Mouse (Mus musculus): ENCODE measurements around the gene Comp. TPM values are rescaled to one million over a fixed set of nuclear protein-coding genes. Genes with fewer than 3 reads are reported as not detected.

Gene Comp
- total and polyA plus RNA-seq, 2 experiments = not detected

DNA sequence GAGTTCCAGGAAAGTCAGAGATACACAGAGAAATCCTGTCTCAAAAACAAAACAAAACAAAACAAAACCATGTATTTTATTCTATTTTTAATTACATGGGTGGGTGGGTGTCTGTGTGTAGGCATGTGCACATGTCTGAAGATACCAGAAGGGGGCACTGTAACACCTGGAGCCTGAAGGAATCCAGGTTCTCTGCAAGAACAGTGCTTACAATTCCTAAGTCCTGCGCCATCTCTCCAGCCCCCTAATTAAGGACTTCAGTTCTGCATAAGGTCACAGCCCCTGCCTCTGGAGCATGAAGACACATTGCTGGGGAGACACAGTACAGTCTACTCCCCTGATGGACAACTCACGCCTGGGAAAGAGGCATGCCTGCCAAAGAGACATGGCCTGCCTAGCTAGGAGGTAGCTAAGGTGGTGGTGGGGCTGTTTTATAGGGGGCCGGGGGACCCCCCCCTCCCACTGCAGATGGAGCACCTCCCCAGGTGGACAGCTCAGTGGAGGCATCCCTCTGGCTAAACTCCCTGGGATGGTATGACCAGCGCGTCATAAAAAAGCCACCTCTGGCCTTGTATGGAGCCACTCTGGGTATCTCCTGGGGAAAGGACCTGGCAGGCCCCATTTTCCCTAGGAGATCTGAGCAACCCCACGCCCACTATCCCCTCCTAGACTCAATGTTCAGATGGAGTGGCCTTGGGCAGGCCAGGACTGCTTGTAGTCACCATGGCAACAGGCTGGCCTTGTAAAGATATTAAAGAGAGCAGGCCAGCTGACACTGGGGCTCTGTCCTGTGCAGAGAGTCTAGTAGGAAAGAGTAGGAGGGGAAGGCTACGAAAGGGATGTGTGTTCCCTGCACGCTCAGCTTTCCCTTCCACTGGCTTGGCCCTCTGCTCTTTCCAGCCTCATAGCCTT is 42.4 kb downstream of the Comp start:
- TF ChIP-seq POLR2A (IDR thresholded peaks at IDR 0.05; ENCODE audit: extremely low read depth, insufficient read depth, low read length) = no peak
- TF ChIP-seq CTCF (IDR thresholded peaks at IDR 0.05; ENCODE audit: low read depth, low read length) = peak; percentile 37; the same call in 1 of the 2 replicates
- no peaks in the 10 kb centered on the region for H3K79me2 ChIP-seq (ENCODE audit: control insufficient read depth, insufficient read depth, low read length)
- WGBS = 89% methylated on average over 8 of the region's 8 CpGs
- DNase-seq (ENCODE audit: extremely low read depth, low read depth, low spot score) = peak; percentile 26
- no peaks in the 10 kb centered on the region for H3K36me3 ChIP-seq (ENCODE audit: control insufficient read depth, insufficient read depth, low read length)
- H3K4me1 ChIP-seq (ENCODE audit: control insufficient read depth, insufficient read depth, low read length) = no peaks in the 10 kb centered on the region
- no peak overlapping the region for H3K9ac ChIP-seq (ENCODE audit: low read depth, low read length)
- H3K27me3 ChIP-seq (ENCODE audit: control insufficient read depth, insufficient read depth, low read length) = no peaks in the 10 kb centered on the region
- H3K27ac ChIP-seq (replicated peaks; ENCODE audit: insufficient read depth, low read depth, low read length) = no peak overlapping the region
- H3K4me3 ChIP-seq (ENCODE audit: insufficient read depth, low read depth, low read length) = no peak overlapping the region

DNA sequence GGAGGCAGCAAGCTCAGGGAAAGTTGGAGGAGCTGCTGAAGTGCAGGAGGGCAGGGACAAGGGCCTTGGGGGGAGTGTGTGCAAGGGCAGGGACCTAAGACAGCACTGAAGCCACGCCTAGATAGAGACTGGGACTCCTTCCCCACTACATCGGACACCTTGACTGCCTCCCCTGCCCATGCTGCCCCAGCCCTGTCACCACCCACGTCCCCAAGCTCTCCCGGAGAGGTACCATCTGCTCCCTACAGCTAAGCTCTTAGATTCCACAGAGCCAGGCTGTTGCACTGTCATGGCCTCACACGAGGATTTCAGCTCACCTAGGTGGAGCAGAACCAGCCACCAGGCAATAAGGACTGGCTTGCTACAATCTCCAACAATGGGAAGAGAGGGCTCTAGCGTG is 43.6 kb downstream of the Comp start:
- Histone ChIP-seq H3K27me3 (ENCODE audit: control insufficient read depth, insufficient read depth, low read length) (no peaks in the 10 kb centered on the region), H3K4me1 (ENCODE audit: control insufficient read depth, insufficient read depth, low read length) (no peaks in the 10 kb centered on the region), H3K79me2 (ENCODE audit: control insufficient read depth, insufficient read depth, low read length) (no peaks in the 10 kb centered on the region), H3K9ac (ENCODE audit: low read depth, low read length) (no peak overlapping the region), H3K4me3 (ENCODE audit: insufficient read depth, low read depth, low read length) (no peak overlapping the region), H3K27ac (replicated peaks; ENCODE audit: insufficient read depth, low read depth, low read length) (no peak overlapping the region), H3K36me3 (ENCODE audit: control insufficient read depth, insufficient read depth, low read length) (no peaks in the 10 kb centered on the region)
- no peak for DNase-seq (ENCODE audit: extremely low read depth, low read depth, low spot score)
- 77% methylated on average over 6 of the region's 6 CpGs for WGBS
- TF ChIP-seq CTCF (IDR thresholded peaks at IDR 0.05; ENCODE audit: low read depth, low read length) (no peak), POLR2A (IDR thresholded peaks at IDR 0.05; ENCODE audit: extremely low read depth, insufficient read depth, low read length) (no peak)

- Histone ChIP-seq H3K36me3 (ENCODE audit: control insufficient read depth, insufficient read depth, low read length) (no peaks in the 10 kb centered on the region), H3K4me3 (ENCODE audit: insufficient read depth, low read depth, low read length) (no peak overlapping the region), H3K79me2 (ENCODE audit: control insufficient read depth, insufficient read depth, low read length) (no peaks in the 10 kb centered on the region; the same call in 1 of the 2 replicates), H3K9ac (ENCODE audit: low read depth, low read length) (no peak overlapping the region), H3K4me1 (ENCODE audit: control insufficient read depth, insufficient read depth, low read length) (no peaks in the 10 kb centered on the region), H3K27me3 (ENCODE audit: control insufficient read depth, insufficient read depth, low read length) (no peaks in the 10 kb centered on the region), H3K27ac (replicated peaks; ENCODE audit: insufficient read depth, low read depth, low read length) (no peak overlapping the region)
- no peak for DNase-seq (ENCODE audit: extremely low read depth, low read depth, low spot score)
- 84% methylated on average over 10 of the region's 10 CpGs for WGBS
- TF ChIP-seq POLR2A (IDR thresholded peaks at IDR 0.05; ENCODE audit: extremely low read depth, insufficient read depth, low read length) (no peak), CTCF (IDR thresholded peaks at IDR 0.05; ENCODE audit: low read depth, low read length) (no peak)
Measured at GRCm38 (mm10) chr8:70417914-70418313, 44.6 kb downstream of the Comp start.

DNA sequence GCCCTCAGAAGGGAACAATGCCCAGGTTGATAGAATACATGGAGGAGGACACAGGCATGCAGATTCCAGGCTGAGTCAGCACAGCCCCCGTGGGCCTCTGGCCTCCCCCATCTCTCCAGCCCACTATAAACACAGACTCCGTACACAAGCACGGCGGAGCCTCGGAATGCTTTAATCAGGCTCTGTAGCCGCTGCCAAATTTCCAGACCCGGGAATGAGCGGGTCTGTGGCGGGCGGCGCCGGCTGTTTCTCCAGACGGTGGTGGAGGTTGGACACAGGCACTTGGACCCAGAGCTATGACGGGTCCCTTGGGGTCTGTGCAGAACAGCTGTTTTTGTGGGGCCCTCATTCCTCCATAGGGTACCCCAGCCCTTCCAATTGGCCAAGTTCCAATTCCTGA is 45.6 kb downstream of the Comp start:
- H3K79me2 ChIP-seq (ENCODE audit: control insufficient read depth, insufficient read depth, low read length) = peaks cover 4% of the 10 kb centered on the region; the same call in 1 of the 2 replicates
- H3K9ac ChIP-seq (ENCODE audit: low read depth, low read length) = no peak overlapping the region
- TF ChIP-seq CTCF (IDR thresholded peaks at IDR 0.05; ENCODE audit: low read depth, low read length) = no peak
- TF ChIP-seq POLR2A (IDR thresholded peaks at IDR 0.05; ENCODE audit: extremely low read depth, insufficient read depth, low read length) = no peak
- no peak overlapping the region for H3K4me3 ChIP-seq (ENCODE audit: insufficient read depth, low read depth, low read length)
- H3K27me3 ChIP-seq (ENCODE audit: control insufficient read depth, insufficient read depth, low read length) = no peaks in the 10 kb centered on the region
- H3K27ac ChIP-seq (replicated peaks; ENCODE audit: insufficient read depth, low read depth, low read length) = no peak overlapping the region
- no peak for DNase-seq (ENCODE audit: extremely low read depth, low read depth, low spot score)
- 67% methylated on average over 14 of the region's 14 CpGs for WGBS
- no peaks in the 10 kb centered on the region for H3K4me1 ChIP-seq (ENCODE audit: control insufficient read depth, insufficient read depth, low read length)
- H3K36me3 ChIP-seq (ENCODE audit: control insufficient read depth, insufficient read depth, low read length) = no peaks in the 10 kb centered on the region

GRCm38 (mm10) chr8:70419879-70420643 is 46.7 kb downstream of the Comp start:
- Histone ChIP-seq H3K36me3 (ENCODE audit: control insufficient read depth, insufficient read depth, low read length) (no peaks in the 10 kb centered on the region), H3K79me2 (ENCODE audit: control insufficient read depth, insufficient read depth, low read length) (peaks cover 4% of the 10 kb centered on the region; the same call in 1 of the 2 replicates), H3K9ac (ENCODE audit: low read depth, low read length) (no peak overlapping the region), H3K4me3 (ENCODE audit: insufficient read depth, low read depth, low read length) (no peak overlapping the region), H3K27ac (replicated peaks; ENCODE audit: insufficient read depth, low read depth, low read length) (no peak overlapping the region), H3K27me3 (ENCODE audit: control insufficient read depth, insufficient read depth, low read length) (no peaks in the 10 kb centered on the region), H3K4me1 (ENCODE audit: control insufficient read depth, insufficient read depth, low read length) (no peaks in the 10 kb centered on the region)
- TF ChIP-seq CTCF (IDR thresholded peaks at IDR 0.05; ENCODE audit: low read depth, low read length) (no peak), POLR2A (IDR thresholded peaks at IDR 0.05; ENCODE audit: extremely low read depth, insufficient read depth, low read length) (no peak)
- WGBS = 90% methylated on average over 11 of the region's 11 CpGs
- DNase-seq (ENCODE audit: extremely low read depth, low read depth, low spot score) = no peak

Measured in liver, adult 2 months (tissue).